Mouse (Mus musculus): ENCODE measurements around the gene Chil4. TPM values are rescaled to one million over a fixed set of nuclear protein-coding genes. Genes with fewer than 3 reads are reported as not detected.
A peak's percentile ranks its signal among the peaks of the same experiment; 100 is the strongest.
"Not testable (repeated sequence)": the region's sequence is repeated elsewhere in the genome, so short reads cannot be mapped to it uniquely, and the experiment has no call there.

Gene Chil4
- polyA plus RNA-seq, 1 experiment from 2014 or later = not detected

- Histone ChIP-seq H3K4me2 (ENCODE audit: low read length) (no peak overlapping the region), H3K27me3 (ENCODE audit: control insufficient read depth, insufficient read depth, low read length) (no peaks in the 10 kb centered on the region), H3K36me3 (ENCODE audit: control insufficient read depth, insufficient read depth, low read length) (no peaks in the 10 kb centered on the region), H3K9me3 (ENCODE audit: control insufficient read depth, low read length) (peaks cover 23% of the 10 kb centered on the region), H3K4me3 (ENCODE audit: control insufficient read depth in 1 of 2, insufficient read depth in 1 of 2, low read depth in 1 of 2, low read length in 2 of 2) (no peak overlapping the region), H3K27ac (replicated peaks in 1 of 2; ENCODE audit: control insufficient read depth in 1 of 2, insufficient read depth in 1 of 2, low read depth in 2 of 2, low read length in 2 of 2) (no peak overlapping the region), H3K9ac (ENCODE audit: low read length) (no peak overlapping the region), H3K4me1 (ENCODE audit: control insufficient read depth in 2 of 2, insufficient read depth in 2 of 2, low read length in 2 of 2) (no peaks in the 10 kb centered on the region)
- ATAC-seq (ENCODE audit: insufficient number of reproducible peaks, insufficient read depth, low FRiP score, low read depth) = peak; percentile 47; the same call in 1 of the 2 replicates
- 70% methylated on average over 5 of the region's 5 CpGs for WGBS
Measured at GRCm38 (mm10) chr3:106239196-106239791, 20.0 kb upstream of the Chil4 start.

- peaks cover 13% of the 10 kb centered on the region for H3K9me3 ChIP-seq (ENCODE audit: control insufficient read depth, low read length)
- not testable (repeated sequence) for H3K4me1 ChIP-seq (ENCODE audit: control insufficient read depth in 2 of 2, insufficient read depth in 2 of 2, low read length in 2 of 2); H3K4me2 ChIP-seq (ENCODE audit: low read length); ATAC-seq (ENCODE audit: insufficient number of reproducible peaks, insufficient read depth, low FRiP score, low read depth); H3K4me3 ChIP-seq (ENCODE audit: control insufficient read depth in 1 of 2, insufficient read depth in 1 of 2, low read depth in 1 of 2, low read length in 2 of 2); H3K9ac ChIP-seq (ENCODE audit: low read length); H3K27ac ChIP-seq (replicated peaks in 1 of 2; ENCODE audit: control insufficient read depth in 1 of 2, insufficient read depth in 1 of 2, low read depth in 2 of 2, low read length in 2 of 2); H3K27me3 ChIP-seq (ENCODE audit: control insufficient read depth, insufficient read depth, low read length); H3K36me3 ChIP-seq (ENCODE audit: control insufficient read depth, insufficient read depth, low read length)
- WGBS = 57% methylated on average over 3 of the region's 3 CpGs
Measured at GRCm38 (mm10) chr3:106223391-106223790, 4.1 kb upstream of the Chil4 start.

- Histone ChIP-seq H3K4me3 (ENCODE audit: control insufficient read depth in 1 of 2, insufficient read depth in 1 of 2, low read depth in 1 of 2, low read length in 2 of 2) (no peak overlapping the region), H3K4me2 (ENCODE audit: low read length) (no peak overlapping the region), H3K9me3 (ENCODE audit: control insufficient read depth, low read length) (peaks cover 13% of the 10 kb centered on the region), H3K27me3 (ENCODE audit: control insufficient read depth, insufficient read depth, low read length) (no peaks in the 10 kb centered on the region), H3K4me1 (ENCODE audit: control insufficient read depth in 2 of 2, insufficient read depth in 2 of 2, low read length in 2 of 2) (no peaks in the 10 kb centered on the region), H3K27ac (replicated peaks in 1 of 2; ENCODE audit: control insufficient read depth in 1 of 2, insufficient read depth in 1 of 2, low read depth in 2 of 2, low read length in 2 of 2) (no peak overlapping the region), H3K36me3 (ENCODE audit: control insufficient read depth, insufficient read depth, low read length) (no peaks in the 10 kb centered on the region), H3K9ac (ENCODE audit: low read length) (no peak overlapping the region)
- ATAC-seq (ENCODE audit: insufficient number of reproducible peaks, insufficient read depth, low FRiP score, low read depth) = no peak
- WGBS = 79% methylated on average over 1 of the region's 1 CpGs
Measured at GRCm38 (mm10) chr3:106221625-106222265, 2.4 kb upstream of the Chil4 start.

- H3K4me1 ChIP-seq (ENCODE audit: control insufficient read depth in 2 of 2, insufficient read depth in 2 of 2, low read length in 2 of 2); H3K27ac ChIP-seq (replicated peaks in 1 of 2; ENCODE audit: control insufficient read depth in 1 of 2, insufficient read depth in 1 of 2, low read depth in 2 of 2, low read length in 2 of 2); H3K4me2 ChIP-seq (ENCODE audit: low read length); ATAC-seq (ENCODE audit: insufficient number of reproducible peaks, insufficient read depth, low FRiP score, low read depth); H3K36me3 ChIP-seq (ENCODE audit: control insufficient read depth, insufficient read depth, low read length); H3K9me3 ChIP-seq (ENCODE audit: control insufficient read depth, low read length); H3K4me3 ChIP-seq (ENCODE audit: control insufficient read depth in 1 of 2, insufficient read depth in 1 of 2, low read depth in 1 of 2, low read length in 2 of 2); H3K9ac ChIP-seq (ENCODE audit: low read length); H3K27me3 ChIP-seq (ENCODE audit: control insufficient read depth, insufficient read depth, low read length): not testable (repeated sequence)
- WGBS = 73% methylated on average over 4 of the region's 4 CpGs
Measured at GRCm38 (mm10) chr3:106218284-106218954, 888 bp downstream of the Chil4 start.

GRCm38 (mm10) chr3:106198030-106198429, 21.3 kb downstream of the Chil4 start:
- H3K9me3 ChIP-seq (ENCODE audit: control insufficient read depth, low read length) = peaks cover 23% of the 10 kb centered on the region
- H3K27ac ChIP-seq (replicated peaks in 1 of 2; ENCODE audit: control insufficient read depth in 1 of 2, insufficient read depth in 1 of 2, low read depth in 2 of 2, low read length in 2 of 2); H3K4me1 ChIP-seq (ENCODE audit: control insufficient read depth in 2 of 2, insufficient read depth in 2 of 2, low read length in 2 of 2); H3K4me3 ChIP-seq (ENCODE audit: control insufficient read depth in 1 of 2, insufficient read depth in 1 of 2, low read depth in 1 of 2, low read length in 2 of 2); H3K9ac ChIP-seq (ENCODE audit: low read length); ATAC-seq (ENCODE audit: insufficient number of reproducible peaks, insufficient read depth, low FRiP score, low read depth); H3K27me3 ChIP-seq (ENCODE audit: control insufficient read depth, insufficient read depth, low read length); H3K4me2 ChIP-seq (ENCODE audit: low read length); H3K36me3 ChIP-seq (ENCODE audit: control insufficient read depth, insufficient read depth, low read length): not testable (repeated sequence)
- WGBS = 49% methylated on average over 1 of the region's 1 CpGs

- not testable (repeated sequence) for ATAC-seq (ENCODE audit: insufficient number of reproducible peaks, insufficient read depth, low FRiP score, low read depth)
- 59% methylated on average over 2 of the region's 2 CpGs for WGBS
- H3K9me3 ChIP-seq (ENCODE audit: control insufficient read depth, low read length) = peaks cover 23% of the 10 kb centered on the region
Measured at GRCm38 (mm10) chr3:106197246-106197645, 22.1 kb downstream of the Chil4 start.

GRCm38 (mm10) chr3:106196276-106196675, 23.0 kb downstream of the Chil4 start:
- H3K36me3 ChIP-seq (ENCODE audit: control insufficient read depth, insufficient read depth, low read length) = no peaks in the 10 kb centered on the region

More at GRCm38 (mm10) chr3:106197246-106197645, 22.1 kb downstream of the Chil4 start:
- not testable (repeated sequence) for H3K9ac ChIP-seq (ENCODE audit: low read length); H3K27me3 ChIP-seq (ENCODE audit: control insufficient read depth, insufficient read depth, low read length); H3K36me3 ChIP-seq (ENCODE audit: control insufficient read depth, insufficient read depth, low read length); H3K4me1 ChIP-seq (ENCODE audit: control insufficient read depth in 2 of 2, insufficient read depth in 2 of 2, low read length in 2 of 2); H3K27ac ChIP-seq (replicated peaks in 1 of 2; ENCODE audit: control insufficient read depth in 1 of 2, insufficient read depth in 1 of 2, low read depth in 2 of 2, low read length in 2 of 2); H3K4me2 ChIP-seq (ENCODE audit: low read length); H3K4me3 ChIP-seq (ENCODE audit: control insufficient read depth in 1 of 2, insufficient read depth in 1 of 2, low read depth in 1 of 2, low read length in 2 of 2)

More at GRCm38 (mm10) chr3:106196276-106196675, 23.0 kb downstream of the Chil4 start:
- H3K4me1 ChIP-seq (ENCODE audit: control insufficient read depth in 2 of 2, insufficient read depth in 2 of 2, low read length in 2 of 2) = no peaks in the 10 kb centered on the region
- 0 out of 2 replicates have a peak, but pooled peaks have one; percentile 31 for ATAC-seq (ENCODE audit: insufficient number of reproducible peaks, insufficient read depth, low FRiP score, low read depth)
- H3K9ac ChIP-seq (ENCODE audit: low read length) = no peak overlapping the region
- peaks cover 23% of the 10 kb centered on the region for H3K9me3 ChIP-seq (ENCODE audit: control insufficient read depth, low read length)
- H3K27ac ChIP-seq (replicated peaks in 1 of 2; ENCODE audit: control insufficient read depth in 1 of 2, insufficient read depth in 1 of 2, low read depth in 2 of 2, low read length in 2 of 2) = no peak overlapping the region
- no peaks in the 10 kb centered on the region for H3K27me3 ChIP-seq (ENCODE audit: control insufficient read depth, insufficient read depth, low read length)
- no peak overlapping the region for H3K4me2 ChIP-seq (ENCODE audit: low read length)
- no peak overlapping the region for H3K4me3 ChIP-seq (ENCODE audit: control insufficient read depth in 1 of 2, insufficient read depth in 1 of 2, low read depth in 1 of 2, low read length in 2 of 2)
